Mouse (Mus musculus) intestine, embryonic 14.5 days (tissue): Measurements from ENCODE around the gene Pfdn4. TPM values are rescaled to one million over a fixed set of nuclear protein-coding genes. Genes with fewer than 3 reads are reported as not detected.

Experiments used
- ATAC-seq: fragments of 200-750 bp; cut with Nextera tagmentation; replicated peaks from 2 replicates; pipeline ENCODE4 v1.8.0; 2017; ENCODE audit warnings: low read depth, moderate number of reproducible peaks, moderate TSS enrichment, moderate library complexity; ENCODE audit not compliant: low FRiP score, low TSS enrichment
- DNase-seq: peaks from one replicate; pipeline ENCODE4 v3.0.0-alpha.2; 2018; ENCODE audit warnings: low spot score
- H3K27ac ChIP-seq: fragments of 300-500 bp; sonication (generic); 2 replicates; pipeline ENCODE4 v1.5.1; 2014; ENCODE audit warnings: low read depth, mild to moderate bottlenecking, control low read depth
- H3K27me3 ChIP-seq: fragments of 300-500 bp; sonication (generic); replicated peaks from 2 replicates; pipeline ENCODE4 v1.6.1; 2014; ENCODE audit warnings: low read length, control low read depth; ENCODE audit not compliant: control insufficient read depth, insufficient read depth
- H3K36me3 ChIP-seq: fragments of 300-500 bp; sonication (generic); 2 replicates; pipeline ENCODE4 v1.6.1; 2014; ENCODE audit warnings: low read length, control low read depth; ENCODE audit not compliant: control insufficient read depth, insufficient read depth
- H3K4me1 ChIP-seq: fragments of 300-500 bp; sonication (generic); replicated peaks from 2 replicates; pipeline ENCODE4 v1.6.1; 2014; ENCODE audit warnings: low read length, control low read depth, mixed read lengths; ENCODE audit not compliant: control insufficient read depth, insufficient read depth
- H3K4me2 ChIP-seq: fragments of 300-500 bp; sonication (generic); 2 replicates; pipeline ENCODE4 v1.6.1; 2014; ENCODE audit warnings: low read length
- H3K4me3 ChIP-seq: fragments of 300-500 bp; sonication (generic); 2 replicates; pipeline ENCODE4 v1.5.1; 2014; ENCODE audit warnings: low read depth, low read length, control low read depth, mixed read lengths
- H3K9ac ChIP-seq: fragments of 300-500 bp; sonication (generic); 2 replicates; pipeline ENCODE4 v1.6.1; 2014; ENCODE audit warnings: mild to moderate bottlenecking, low read length
- H3K9me3 ChIP-seq: fragments of 300-500 bp; sonication (generic); 2 replicates; pipeline ENCODE4 v1.6.1; 2016; ENCODE audit warnings: low read length, control low read depth; ENCODE audit not compliant: control insufficient read depth
- WGBS: fragments of 180-500 bp; shearing (Covaris S2); extraction: QIAGEN DNeasy Blood & Tissue Kit; methylation state at CpG from one replicate; pipeline ENCODE4 v1.1.7; 2014; 5-methylcytosine and 5-hydroxymethylcytosine counted together
- polyA plus RNA-seq: library from polyadenylated mRNA; unstranded; fragments of >200 nt; fragmentation: Nextera tagmentation; extraction: Ambion mirVana; gene quantifications from 2 replicates; pipeline ENCODE4 v1.2.1, GENCODE M21; 2014

The Pfdn4 gene
- polyA plus RNA-seq, 1 experiment from 2014 or later: 77.6 TPM

GRCm38 (mm10) chr2:170468009-170468408 is 28.2 kb upstream of the Pfdn4 start:
- DNase-seq (no peak), ATAC-seq (no peak)
- H3K4me1 ChIP-seq: no peaks in the 10 kb centered on the region
- H3K27me3 ChIP-seq: no peaks in the 10 kb centered on the region
- H3K27ac ChIP-seq: no peak overlapping the region
- H3K9me3 ChIP-seq: no peaks in the 10 kb centered on the region
- no peak overlapping the region for H3K4me3 ChIP-seq
- no peak overlapping the region for H3K4me2 ChIP-seq
- H3K9ac ChIP-seq: no peak overlapping the region
- H3K36me3 ChIP-seq: no peaks in the 10 kb centered on the region

DNA sequence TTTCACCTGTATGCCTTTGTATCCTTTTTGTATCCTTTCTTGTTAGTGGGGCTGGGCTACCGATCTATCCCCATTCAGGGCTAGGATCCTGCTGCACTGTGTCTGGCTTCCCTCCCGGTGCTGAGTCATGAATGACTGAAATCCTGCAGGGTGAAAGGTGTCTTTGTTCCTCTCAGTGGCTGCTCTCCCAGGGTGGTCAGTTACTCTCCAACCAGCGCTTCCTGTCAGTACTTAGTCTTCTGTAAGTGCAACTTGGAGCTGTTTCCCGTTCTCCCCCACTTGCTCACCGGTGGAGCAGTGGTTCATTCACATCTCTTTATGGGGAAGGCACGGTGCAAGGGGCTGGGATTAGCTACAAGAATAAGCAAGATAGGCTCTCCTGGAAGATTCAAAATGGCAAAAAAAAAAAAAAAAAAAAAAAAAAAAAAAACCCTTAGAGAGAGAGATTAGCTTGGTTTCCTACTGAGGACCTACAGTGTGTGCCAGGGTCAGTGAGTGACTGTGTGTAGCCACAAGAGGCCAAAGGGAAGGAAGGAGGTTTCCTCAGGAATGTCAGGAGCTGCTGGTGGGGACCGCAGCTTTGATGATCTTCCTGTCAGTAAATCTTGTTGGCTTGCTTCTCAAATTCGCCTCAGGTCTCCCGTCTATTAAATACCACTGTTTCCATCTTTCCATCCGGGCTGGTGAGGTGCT is 26.5 kb upstream of the Pfdn4 start:
- no peak overlapping the region for H3K4me2 ChIP-seq

GRCm38 (mm10) chr2:170470591-170470990 is 25.6 kb upstream of the Pfdn4 start:
- no peak overlapping the region for H3K4me3 ChIP-seq
- no peaks in the 10 kb centered on the region for H3K9me3 ChIP-seq
- no peak overlapping the region for H3K9ac ChIP-seq
- H3K36me3 ChIP-seq: no peaks in the 10 kb centered on the region
- no peak overlapping the region for H3K4me2 ChIP-seq
- no peak overlapping the region for H3K27ac ChIP-seq
- ATAC-seq: no peak
- 74% methylated on average over 5 of the region's 5 CpGs for WGBS
- DNase-seq: no peak
- H3K4me1 ChIP-seq: no peaks in the 10 kb centered on the region
- H3K27me3 ChIP-seq: no peaks in the 10 kb centered on the region

More for the DNA sequence above, 26.5 kb upstream of the Pfdn4 start:
- Histone ChIP-seq H3K27me3 (no peaks in the 10 kb centered on the region), H3K4me3 (no peak overlapping the region), H3K36me3 (no peaks in the 10 kb centered on the region), H3K4me1 (no peaks in the 10 kb centered on the region), H3K27ac (no peak overlapping the region), H3K9ac (no peak overlapping the region), H3K9me3 (no peaks in the 10 kb centered on the region)
- DNase-seq (peak; percentile 64), ATAC-seq (no peak; the same call in 1 of the 2 replicates)
- WGBS: 11% methylated on average over 10 of the region's 10 CpGs

GRCm38 (mm10) chr2:170474125-170474524 is 22.1 kb upstream of the Pfdn4 start:
- H3K27ac ChIP-seq: no peak overlapping the region
- no peak for DNase-seq
- ATAC-seq: no peak
- no peaks in the 10 kb centered on the region for H3K27me3 ChIP-seq
- H3K36me3 ChIP-seq: no peaks in the 10 kb centered on the region
- WGBS: 93% methylated on average over 5 of the region's 5 CpGs
- no peak overlapping the region for H3K4me2 ChIP-seq
- no peaks in the 10 kb centered on the region for H3K9me3 ChIP-seq
- no peak overlapping the region for H3K9ac ChIP-seq
- no peaks in the 10 kb centered on the region for H3K4me1 ChIP-seq
- H3K4me3 ChIP-seq: no peak overlapping the region

GRCm38 (mm10) chr2:170475164-170475563 is 21.1 kb upstream of the Pfdn4 start:
- H3K4me1 ChIP-seq: no peaks in the 10 kb centered on the region
- H3K9me3 ChIP-seq: no peaks in the 10 kb centered on the region
- no peak overlapping the region for H3K4me2 ChIP-seq
- H3K4me3 ChIP-seq: no peak overlapping the region
- ATAC-seq (no peak), DNase-seq (no peak)
- no peaks in the 10 kb centered on the region for H3K36me3 ChIP-seq
- no peak overlapping the region for H3K9ac ChIP-seq
- WGBS: 83% methylated on average over 3 of the region's 3 CpGs
- H3K27me3 ChIP-seq: no peaks in the 10 kb centered on the region
- H3K27ac ChIP-seq: no peak overlapping the region

DNA sequence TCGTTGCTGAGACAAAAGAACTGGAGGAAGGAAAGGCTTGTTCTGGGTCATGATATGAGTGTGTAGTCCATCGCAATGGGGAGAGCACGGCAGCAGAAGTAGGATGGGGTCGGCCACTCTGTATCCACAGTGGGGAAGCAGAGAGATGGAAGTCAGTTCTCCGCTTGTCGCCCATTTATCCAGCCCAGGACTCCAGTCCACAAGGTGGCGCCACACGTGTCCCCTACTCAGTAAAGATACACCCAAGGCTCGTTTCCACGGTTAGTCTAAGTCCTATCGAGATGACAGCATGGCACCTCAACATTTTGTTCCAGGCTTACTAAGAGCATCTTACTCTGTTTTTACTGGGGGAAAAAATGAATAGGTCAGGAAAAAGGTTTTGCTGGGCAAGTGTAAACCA is 20.0 kb upstream of the Pfdn4 start:
- Histone ChIP-seq H3K4me3 (no peak overlapping the region), H3K36me3 (no peaks in the 10 kb centered on the region), H3K9ac (no peak overlapping the region), H3K9me3 (no peaks in the 10 kb centered on the region), H3K27me3 (no peaks in the 10 kb centered on the region), H3K4me2 (no peak overlapping the region), H3K4me1 (no peaks in the 10 kb centered on the region), H3K27ac (no peak overlapping the region)
- WGBS: 80% methylated on average over 11 of the region's 11 CpGs
- ATAC-seq: no peak
- no peak for DNase-seq

- Histone ChIP-seq H3K4me3 (no peak overlapping the region), H3K9ac (no peak overlapping the region), H3K9me3 (no peaks in the 10 kb centered on the region), H3K27ac (no peak overlapping the region), H3K4me2 (no peak overlapping the region), H3K4me1 (no peaks in the 10 kb centered on the region), H3K27me3 (no peaks in the 10 kb centered on the region), H3K36me3 (no peaks in the 10 kb centered on the region)
- no peak for DNase-seq
- no peak for ATAC-seq
- WGBS: 82% methylated on average over 8 of the region's 8 CpGs
These were observed 19.6 kb upstream of the Pfdn4 start for GRCm38 (mm10) chr2:170476643-170477042.

GRCm38 (mm10) chr2:170482019-170482540 is 14.1 kb upstream of the Pfdn4 start:
- Histone ChIP-seq H3K27me3 (no peaks in the 10 kb centered on the region), H3K9me3 (no peaks in the 10 kb centered on the region), H3K9ac (no peak overlapping the region), H3K4me2 (no peak overlapping the region), H3K36me3 (no peaks in the 10 kb centered on the region), H3K4me3 (no peak overlapping the region), H3K27ac (no peak overlapping the region), H3K4me1 (no peaks in the 10 kb centered on the region)
- DNase-seq (no peak), ATAC-seq (no peak)
- 65% methylated on average over 10 of the region's 10 CpGs for WGBS

- no peaks in the 10 kb centered on the region for H3K9me3 ChIP-seq
- H3K4me2 ChIP-seq: no peak overlapping the region
- WGBS: 66% methylated on average over 11 of the region's 11 CpGs
- H3K9ac ChIP-seq: no peak overlapping the region
- H3K27ac ChIP-seq: no peak overlapping the region
- no peak for ATAC-seq
- H3K36me3 ChIP-seq: no peaks in the 10 kb centered on the region
- no peaks in the 10 kb centered on the region for H3K27me3 ChIP-seq
- no peak overlapping the region for H3K4me3 ChIP-seq
- no peak for DNase-seq
- H3K4me1 ChIP-seq: no peaks in the 10 kb centered on the region
These were observed 12.3 kb upstream of the Pfdn4 start for GRCm38 (mm10) chr2:170483914-170484313.
